Mouse (Mus musculus) cerebellum, postnatal 36 days (tissue): Measurements from ENCODE around the gene Specc1.
"Not testable (repeated sequence)": the region's sequence is repeated elsewhere in the genome, so short reads cannot be mapped to it uniquely, and the experiment has no call there.

Source experiments
- DNase-seq, 2 experiments: peaks; one replicate each; pipeline ENCODE4 v3.0.0; 2021 to 2022; ENCODE audit warnings: mixed read lengths in 2 of 2

The Specc1 gene

DNA sequence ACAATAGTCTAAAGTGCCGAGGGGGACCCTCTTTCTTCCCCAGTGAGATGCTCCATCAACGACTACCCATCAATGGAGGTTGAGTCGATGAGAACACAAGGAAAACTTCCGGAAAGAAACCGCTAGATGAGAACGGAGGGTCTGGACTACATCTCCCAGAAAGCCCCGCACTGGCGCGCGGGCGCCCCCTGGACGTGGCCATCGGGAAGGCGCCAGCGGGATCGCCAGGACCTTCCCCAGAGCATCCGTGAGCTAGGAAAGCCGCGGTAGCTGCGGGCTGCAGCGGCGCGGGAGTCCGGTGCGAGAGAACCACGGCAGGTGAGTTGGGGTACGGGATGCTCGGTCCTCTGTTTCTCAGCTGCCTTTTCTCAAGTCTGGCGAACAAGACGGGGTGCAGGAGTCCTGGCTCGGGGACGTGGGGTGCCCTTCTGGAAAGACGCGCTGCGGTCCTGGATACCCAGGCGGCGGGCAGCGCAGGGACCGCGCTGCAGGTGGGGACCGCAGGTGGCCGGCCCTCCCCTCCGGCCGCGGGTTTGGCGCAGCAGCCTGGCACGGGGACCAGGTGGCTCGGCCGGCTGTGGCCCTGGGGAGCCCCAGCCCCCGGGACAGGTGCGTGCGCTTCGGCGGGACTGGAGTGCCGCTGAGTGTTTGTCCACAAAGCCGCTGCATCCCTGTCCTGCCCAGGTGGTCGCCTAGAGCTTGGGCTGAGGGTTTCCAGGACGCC is at the start of gene Specc1:
Specc1 (plus strand) TSS at position 192 of the 724 bp plus-strand sequence.
- peak; percentile 97 for DNase-seq

- no peak for DNase-seq
Measured at GRCm38 (mm10) chr11:61908315-61908714, 48.2 kb upstream of the Specc1 start.

GRCm38 (mm10) chr11:61919702-61920101 is 36.9 kb upstream of the Specc1 start:
- DNase-seq = no peak

DNA sequence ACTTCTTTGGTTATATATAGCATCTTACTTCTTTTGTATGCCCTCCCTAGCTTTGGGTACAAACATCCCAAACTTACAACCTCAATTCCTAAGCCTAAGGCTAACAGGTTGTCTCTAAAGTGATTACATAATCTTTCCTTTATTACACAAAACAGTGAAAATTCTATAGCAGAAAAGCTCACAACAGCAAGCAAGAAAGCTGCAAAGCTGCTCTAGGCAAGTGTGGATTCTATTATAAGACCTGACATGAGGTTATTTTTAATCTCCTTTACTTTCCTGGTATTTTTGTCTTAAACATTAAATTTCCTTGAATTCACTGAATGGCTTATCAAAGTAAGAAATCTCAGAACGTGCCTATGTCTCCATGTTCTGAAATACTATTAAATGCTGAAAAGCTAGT is 33.3 kb upstream of the Specc1 start:
- DNase-seq = no peak

DNA sequence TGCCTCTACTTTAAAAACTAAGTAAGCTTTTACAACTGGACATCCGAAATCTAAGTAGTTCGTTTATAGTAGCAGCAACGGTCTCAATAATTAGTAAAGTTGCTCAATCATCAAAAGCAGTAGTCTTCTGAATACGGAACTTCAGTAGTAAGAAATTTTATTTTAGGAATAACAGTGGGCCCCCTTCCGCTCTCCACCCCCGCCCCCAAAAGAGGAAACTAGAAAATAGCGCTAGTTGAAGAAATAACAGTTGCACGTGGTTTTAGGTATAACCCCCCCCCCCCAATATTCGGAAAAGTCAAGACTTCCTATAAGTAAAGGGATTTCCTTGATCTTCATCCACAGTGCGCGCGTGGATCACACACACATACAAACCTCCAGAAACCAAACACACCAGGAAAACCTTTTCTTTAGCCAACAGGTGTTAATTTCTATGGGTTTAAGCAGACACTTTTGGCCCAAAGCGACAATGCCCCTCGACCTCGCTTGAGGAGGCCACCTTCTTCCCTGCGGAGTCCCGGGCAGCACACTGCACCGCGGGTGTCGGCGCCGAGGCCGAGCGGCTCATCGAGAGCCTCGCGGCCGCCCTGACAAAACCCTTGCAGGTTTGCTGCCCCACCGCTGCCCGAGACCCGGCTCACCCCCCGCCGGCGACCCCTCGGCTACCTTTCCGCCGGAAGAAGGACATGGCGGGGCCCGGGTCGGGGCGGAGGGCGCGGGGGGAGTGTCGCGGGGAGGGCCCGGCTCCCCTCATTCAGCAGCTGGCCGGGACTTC is 27.1 kb upstream of the Specc1 start:
- no peak for DNase-seq

GRCm38 (mm10) chr11:61930098-61930517 is 26.5 kb upstream of the Specc1 start, which contains the start of gene Akap10:
Gene Akap10 (minus strand): TSS chr11:61930252.
- DNase-seq = peak; percentile 93 to 94

DNA sequence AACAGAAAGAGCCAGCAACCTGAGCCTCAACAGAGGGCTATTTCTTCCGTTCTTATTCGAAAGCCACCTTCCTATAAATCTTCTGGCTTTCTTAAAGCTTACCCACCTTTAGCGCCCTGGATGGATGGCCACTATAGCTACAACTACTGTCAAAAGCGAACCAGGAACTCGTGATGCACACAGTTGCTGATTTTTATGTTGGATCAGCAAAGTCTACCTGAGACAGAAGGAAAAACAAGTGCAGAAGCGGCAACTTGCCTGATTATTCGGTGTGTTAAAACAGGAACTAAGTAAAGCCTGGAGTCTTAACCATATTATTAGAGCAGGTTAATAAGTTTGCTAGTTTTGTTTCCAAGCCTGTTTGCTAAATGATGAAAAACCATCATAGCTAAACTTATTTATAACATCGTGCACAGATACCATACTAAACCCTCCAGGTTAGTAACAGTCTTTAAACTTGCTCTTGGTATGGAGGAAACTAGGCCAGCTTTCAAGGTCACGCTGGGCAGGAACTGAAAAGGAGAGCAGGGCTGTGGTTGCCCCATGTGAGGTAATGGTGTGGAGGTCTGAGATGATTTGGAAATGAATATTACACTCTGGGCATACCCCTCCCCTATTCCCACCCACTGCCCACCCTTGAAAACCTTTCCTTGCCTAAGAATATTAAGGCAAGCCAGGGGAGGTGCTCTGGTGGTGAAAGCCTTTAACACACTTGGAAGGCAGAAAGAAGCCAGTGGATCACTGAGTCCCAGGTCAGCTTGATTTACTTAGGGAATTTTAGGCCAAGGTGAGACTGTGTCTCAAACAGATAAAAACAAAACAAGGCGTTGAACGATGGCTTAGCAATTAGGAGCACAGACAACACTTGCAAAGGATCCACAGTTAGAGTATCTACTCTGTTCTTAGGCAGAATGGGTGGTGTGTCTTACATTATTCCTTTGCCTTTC is 25.6 kb upstream of the Specc1 start:
- no peak for DNase-seq

DNA sequence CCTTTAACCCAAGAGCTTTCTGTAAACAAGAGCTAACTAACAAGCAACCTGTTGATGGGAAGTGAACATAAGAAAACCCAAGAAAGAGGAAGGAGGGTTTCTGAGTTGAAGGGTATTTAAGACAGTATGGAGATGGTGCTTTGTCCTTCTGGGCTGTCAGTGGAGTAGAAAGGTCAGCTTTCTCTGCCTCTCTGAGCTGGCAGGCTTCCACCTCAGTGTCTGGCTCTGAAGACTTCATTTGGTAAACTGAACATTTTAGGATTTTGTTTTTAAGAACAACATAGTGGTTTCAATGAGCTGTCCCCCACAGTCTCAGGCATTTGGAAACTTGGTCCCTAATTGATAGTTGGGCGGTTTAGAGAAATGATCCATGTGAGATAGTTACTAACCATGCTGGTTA is 18.8 kb upstream of the Specc1 start:
- DNase-seq = no peak

- no peak for DNase-seq
Measured at GRCm38 (mm10) chr11:61942903-61943302, 13.7 kb upstream of the Specc1 start.

DNA sequence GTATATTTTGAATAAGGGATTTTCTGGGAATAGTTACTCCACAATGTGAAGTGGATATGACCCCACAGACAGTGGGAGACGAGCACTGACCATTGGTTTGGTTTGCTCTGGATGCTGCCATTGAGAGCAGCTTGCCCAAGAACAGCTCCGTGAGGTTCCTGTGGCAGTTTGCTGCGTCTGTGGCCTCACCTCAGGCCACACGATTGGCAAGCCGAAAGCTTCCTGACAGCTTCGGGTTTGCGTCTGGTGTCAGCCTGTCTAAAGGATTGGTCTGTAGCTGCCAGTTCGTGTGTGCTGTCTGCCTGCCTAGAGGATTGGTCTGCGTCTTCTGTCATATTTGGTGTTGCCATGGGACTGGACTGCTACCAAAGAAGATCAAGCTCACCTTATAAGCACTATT is 12.1 kb upstream of the Specc1 start:
- no peak for DNase-seq

DNA sequence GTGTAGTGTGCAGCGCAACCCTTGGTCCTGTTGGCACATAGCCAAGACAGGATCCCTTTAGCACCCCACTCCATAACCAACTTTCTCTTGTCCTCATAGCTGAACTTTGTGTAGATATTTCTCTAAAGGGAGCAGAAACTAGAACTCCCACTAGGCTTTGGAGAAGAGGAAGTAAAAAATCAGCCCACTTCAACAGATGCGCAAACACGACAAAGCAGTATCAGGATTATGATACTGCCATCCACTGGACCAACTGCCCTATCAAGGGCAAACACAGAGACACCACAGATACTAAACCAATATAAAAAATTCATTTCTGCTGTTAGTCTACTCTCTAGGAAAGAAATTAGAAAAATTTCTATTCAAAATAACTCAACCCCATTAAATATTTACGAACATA is 10.0 kb upstream of the Specc1 start:
- DNase-seq = no peak

DNA sequence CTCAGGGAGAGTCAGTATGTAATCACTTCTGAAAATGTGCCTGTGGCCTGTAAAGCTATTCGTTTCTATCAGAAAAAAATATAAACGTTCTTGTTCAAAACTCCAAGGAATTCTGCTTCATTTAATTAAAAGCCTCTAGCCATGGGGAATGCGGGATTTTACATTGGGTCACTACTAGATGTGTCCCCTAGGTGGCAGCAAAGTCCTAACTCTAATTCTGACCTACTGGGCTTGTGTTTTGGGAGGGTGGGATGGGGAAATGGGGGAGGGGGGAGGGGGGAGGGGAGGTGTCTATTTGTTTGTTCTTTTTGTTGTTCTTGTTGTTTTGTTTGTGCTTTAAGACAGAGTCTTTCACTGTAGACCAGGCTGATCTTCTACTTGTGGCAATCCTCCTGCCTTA is 7.2 kb upstream of the Specc1 start:
- DNase-seq = peak; percentile 63 to 79

DNA sequence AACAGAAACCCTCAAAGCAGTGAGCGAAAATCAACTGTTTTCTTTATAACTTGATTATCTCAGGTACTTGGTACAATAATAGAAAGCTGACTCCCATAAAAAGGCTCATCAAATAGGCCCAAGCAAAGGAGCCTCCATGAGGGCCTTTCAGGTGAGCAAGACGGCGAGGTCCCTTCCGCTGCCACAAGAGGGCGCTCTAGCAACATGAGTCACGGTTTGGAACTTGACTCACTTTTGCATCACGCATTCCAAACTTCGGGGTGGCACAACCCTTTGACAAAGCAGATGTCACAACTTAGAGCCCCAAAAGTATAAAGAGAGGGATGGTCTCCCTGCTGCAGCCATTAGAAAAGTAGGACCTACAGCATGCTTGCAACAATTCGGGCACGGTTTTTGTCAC is 5.9 kb upstream of the Specc1 start:
- peak; percentile 91 to 94 for DNase-seq

- DNase-seq = no peak
Measured at GRCm38 (mm10) chr11:61955136-61955535, 1.4 kb upstream of the Specc1 start.

GRCm38 (mm10) chr11:61955951-61956350 is 612 bp upstream of the Specc1 start:
- DNase-seq = no peak

- DNase-seq = peak in 1 of 2 experiments; percentile 59
Measured at GRCm38 (mm10) chr11:61957296-61957813, 792 bp downstream of the Specc1 start.

DNA sequence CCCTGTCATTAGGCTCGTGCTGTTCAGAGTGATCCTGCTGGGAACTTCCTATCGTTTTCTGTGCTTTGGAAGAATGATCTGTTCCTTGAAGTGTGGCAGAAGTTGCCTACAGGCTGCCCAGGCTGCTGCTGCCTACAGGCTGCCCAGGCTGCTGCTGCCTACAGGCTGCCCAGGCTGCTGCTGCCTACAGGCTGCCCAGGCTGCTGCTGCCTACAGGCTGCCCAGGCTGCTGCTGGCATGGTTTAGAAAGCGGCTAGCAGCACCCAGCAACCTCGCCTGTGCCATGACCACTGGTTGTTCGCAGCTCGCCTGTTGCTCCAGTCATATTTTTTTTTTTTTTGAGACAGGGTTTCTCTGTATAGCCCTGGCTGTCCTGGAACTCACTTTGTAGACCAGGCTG is 2.1 kb downstream of the Specc1 start:
- not testable (repeated sequence) for DNase-seq

DNA sequence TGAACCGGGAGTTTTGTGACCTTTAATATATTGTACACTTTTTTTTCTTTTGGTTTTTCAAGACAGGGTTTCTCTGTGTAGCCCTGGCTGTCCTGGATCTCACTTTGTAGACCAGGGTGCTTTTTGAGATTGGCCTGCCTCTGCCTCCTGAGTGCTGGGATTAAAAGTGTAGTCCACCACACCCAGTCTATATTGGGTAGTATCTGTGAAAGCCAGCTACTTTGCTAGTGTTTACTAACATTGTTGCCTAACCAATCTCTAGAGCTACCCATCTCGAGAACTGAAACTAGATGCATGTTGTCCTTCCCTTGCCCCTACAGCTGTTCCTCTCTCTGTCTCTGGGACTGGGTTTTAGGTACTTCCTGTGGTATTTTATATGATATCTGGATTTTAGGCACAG is 3.5 kb downstream of the Specc1 start:
- no peak for DNase-seq

GRCm38 (mm10) chr11:61962684-61963083 is 6.1 kb downstream of the Specc1 start:
- DNase-seq = no peak

- no peak for DNase-seq
Measured at GRCm38 (mm10) chr11:61963193-61963592, 6.6 kb downstream of the Specc1 start.

DNA sequence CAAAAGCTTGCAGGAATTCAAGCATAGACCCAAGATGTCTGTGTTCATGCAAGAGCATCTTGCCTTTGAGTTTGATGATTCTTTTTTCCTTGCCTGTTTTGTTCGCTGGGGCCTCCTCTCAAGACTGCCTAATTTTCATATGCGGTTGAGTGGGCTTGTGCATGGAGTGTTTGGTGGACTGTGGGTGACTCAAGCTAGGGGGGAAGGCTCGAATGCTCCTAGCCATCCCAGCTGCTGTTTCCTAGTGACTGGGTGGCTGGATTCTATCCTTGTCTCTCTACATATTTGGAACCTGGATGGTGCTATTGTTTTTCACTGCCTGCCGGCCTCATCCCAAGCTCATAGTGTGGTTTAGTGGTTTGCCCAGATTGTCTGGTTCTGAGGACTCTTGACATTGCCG is 8.0 kb downstream of the Specc1 start:
- no peak for DNase-seq

DNA sequence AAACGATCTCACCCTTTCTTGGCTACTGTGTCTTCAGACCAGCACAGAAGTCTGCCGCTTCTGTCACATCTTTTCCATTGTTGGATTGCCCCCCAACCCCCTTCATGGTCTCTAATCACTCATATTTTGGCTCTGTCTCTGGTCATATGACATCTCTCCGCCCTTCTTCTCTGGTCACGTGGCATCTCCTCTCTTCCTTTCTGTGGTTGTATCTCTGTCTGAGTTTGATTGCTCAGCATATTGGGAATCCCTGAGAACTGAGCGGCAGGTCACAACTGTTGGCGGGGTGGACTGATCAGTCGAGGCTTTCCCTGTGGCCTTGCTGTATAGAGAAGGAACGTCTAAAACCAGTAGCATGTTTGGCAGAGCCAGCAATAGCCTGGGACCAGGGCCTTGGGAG is 10.5 kb downstream of the Specc1 start:
- DNase-seq = no peak

DNA sequence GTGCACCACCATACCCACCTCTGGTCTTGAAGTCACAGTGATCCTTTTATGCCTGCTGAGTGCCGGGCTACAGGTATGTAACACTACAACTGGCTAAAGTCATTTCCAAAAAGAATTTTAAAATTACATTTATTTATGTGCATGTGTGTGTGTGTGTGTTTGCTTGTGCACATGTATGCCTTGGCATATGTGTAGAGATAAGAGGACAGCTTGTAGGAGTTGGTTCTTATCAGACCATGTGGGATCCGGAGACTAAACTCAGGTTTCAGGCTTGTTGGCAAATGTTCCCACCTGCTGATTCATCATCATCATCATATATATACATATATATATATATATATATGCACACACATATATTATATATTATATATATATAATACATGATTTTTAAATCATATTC is 12.3 kb downstream of the Specc1 start:
- no peak for DNase-seq
